Mouse (Mus musculus) midbrain, postnatal 0 days (tissue): ENCODE measurements around the gene Gapdhs. TPM values are rescaled to one million over a fixed set of nuclear protein-coding genes. Genes with fewer than 3 reads are reported as not detected.

Source experiments
- ATAC-seq: fragments of 200-750 bp; cut with Nextera tagmentation; 2 replicates; pipeline ENCODE4 v1.8.0; 2017; ENCODE audit warnings: moderate number of reproducible peaks, mild to moderate bottlenecking, moderate TSS enrichment, moderate library complexity; ENCODE audit not compliant: low FRiP score
- DNase-seq: peaks from one replicate; pipeline ENCODE4 v3.0.0-alpha.2; 2015; ENCODE audit warnings: low spot score
- H3K27ac ChIP-seq: fragments of 300-500 bp; sonication (generic); 2 replicates; pipeline ENCODE4 v1.5.1; 2014; ENCODE audit warnings: low read depth, mild to moderate bottlenecking, low read length, mixed read lengths
- H3K27me3 ChIP-seq: fragments of 300-500 bp; sonication (generic); 2 replicates; pipeline ENCODE4 v1.6.1; 2014; ENCODE audit warnings: low read length, control low read depth, mixed read lengths; ENCODE audit not compliant: insufficient read depth
- H3K36me3 ChIP-seq: fragments of 300-500 bp; sonication (generic); 2 replicates; pipeline ENCODE4 v1.6.1; 2014; ENCODE audit warnings: low read length, control low read depth, mixed read lengths; ENCODE audit not compliant: insufficient read depth
- H3K4me1 ChIP-seq: fragments of 300-500 bp; sonication (generic); 2 replicates; pipeline ENCODE4 v1.6.1; 2014; ENCODE audit warnings: mild to moderate bottlenecking, control low read depth, antibody characterized with exemption, low read length, mixed read lengths; ENCODE audit not compliant: insufficient read depth
- H3K4me2 ChIP-seq: fragments of 300-500 bp; sonication (generic); 2 replicates; pipeline ENCODE4 v1.6.1; 2014; ENCODE audit warnings: low read depth, mild to moderate bottlenecking, low read length, mixed read lengths; ENCODE audit not compliant: poor library complexity, severe bottlenecking
- H3K4me3 ChIP-seq: fragments of 300-500 bp; sonication (generic); 2 replicates; pipeline ENCODE4 v1.5.1; 2014; ENCODE audit warnings: low read depth, mild to moderate bottlenecking, low read length, moderate library complexity
- H3K9ac ChIP-seq: fragments of 300-500 bp; sonication (generic); replicated peaks from 2 replicates; pipeline ENCODE4 v1.6.1; 2014; ENCODE audit warnings: mild to moderate bottlenecking, low read length, moderate library complexity, mixed read lengths; ENCODE audit not compliant: poor library complexity, severe bottlenecking
- H3K9me3 ChIP-seq: fragments of 300-500 bp; sonication (generic); 2 replicates; pipeline ENCODE4 v1.6.1; 2016; ENCODE audit warnings: low read length, control low read depth
- CTCF ChIP-seq: IDR thresholded peaks from 2 replicates; pipeline ENCODE4 v1.5.1; 2016; ENCODE audit warnings: antibody characterized with exemption, mild to moderate bottlenecking
- WGBS: fragments of 180-500 bp; shearing (Covaris S2); extraction: QIAGEN DNeasy Blood & Tissue Kit; methylation state at CpG from one replicate; pipeline ENCODE4 v1.1.7; 2014; 5-methylcytosine and 5-hydroxymethylcytosine counted together
- polyA plus RNA-seq: library from polyadenylated mRNA; unstranded; fragments of >200 nt; fragmentation: Nextera tagmentation; extraction: Ambion mirVana; gene quantifications from 2 replicates; pipeline ENCODE4 v1.2.1, GENCODE M21; 2015
- total RNA-seq: library from RNA; depleted of rRNA; stranded (reverse); fragments of >200 nt; gene quantifications from 2 replicates; pipeline ENCODE4 v1.2.3, GENCODE M21; 2014

Gene Gapdhs
- total and polyA plus RNA-seq, 2 experiments from 2014 or later = 0.79 TPM; not detected in 1

DNA sequence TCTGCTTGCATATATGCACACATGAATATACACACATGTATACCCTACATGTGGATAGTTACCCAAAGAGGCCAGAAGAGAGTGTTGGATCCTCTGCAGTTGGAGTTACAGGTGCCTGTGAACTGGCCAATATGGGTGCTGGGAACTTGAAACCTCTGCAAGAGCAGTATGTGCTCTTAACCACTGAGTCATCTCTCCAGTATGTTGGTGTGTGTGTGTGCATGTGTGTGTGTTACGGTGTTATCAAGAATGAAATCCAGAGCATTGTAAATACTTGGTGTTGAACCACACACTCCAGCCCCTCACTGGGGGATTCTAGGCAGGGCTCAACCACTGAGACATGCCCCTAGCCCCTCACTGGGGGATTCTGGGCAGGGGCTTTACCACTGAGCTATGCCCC lies 36.0 kb downstream of the Gapdhs start:
- Histone ChIP-seq H3K4me1 (no peaks in the 10 kb centered on the region), H3K9me3 (no peaks in the 10 kb centered on the region), H3K9ac (no peak overlapping the region), H3K4me3 (no peak overlapping the region), H3K4me2 (no peak overlapping the region), H3K27me3 (no peaks in the 10 kb centered on the region), H3K27ac (no peak overlapping the region), H3K36me3 (no peaks in the 10 kb centered on the region)
- ATAC-seq (no peak), DNase-seq (no peak)
- 100% methylated on average over 1 of the region's 1 CpGs for WGBS
- TF ChIP-seq CTCF = no peak

DNA sequence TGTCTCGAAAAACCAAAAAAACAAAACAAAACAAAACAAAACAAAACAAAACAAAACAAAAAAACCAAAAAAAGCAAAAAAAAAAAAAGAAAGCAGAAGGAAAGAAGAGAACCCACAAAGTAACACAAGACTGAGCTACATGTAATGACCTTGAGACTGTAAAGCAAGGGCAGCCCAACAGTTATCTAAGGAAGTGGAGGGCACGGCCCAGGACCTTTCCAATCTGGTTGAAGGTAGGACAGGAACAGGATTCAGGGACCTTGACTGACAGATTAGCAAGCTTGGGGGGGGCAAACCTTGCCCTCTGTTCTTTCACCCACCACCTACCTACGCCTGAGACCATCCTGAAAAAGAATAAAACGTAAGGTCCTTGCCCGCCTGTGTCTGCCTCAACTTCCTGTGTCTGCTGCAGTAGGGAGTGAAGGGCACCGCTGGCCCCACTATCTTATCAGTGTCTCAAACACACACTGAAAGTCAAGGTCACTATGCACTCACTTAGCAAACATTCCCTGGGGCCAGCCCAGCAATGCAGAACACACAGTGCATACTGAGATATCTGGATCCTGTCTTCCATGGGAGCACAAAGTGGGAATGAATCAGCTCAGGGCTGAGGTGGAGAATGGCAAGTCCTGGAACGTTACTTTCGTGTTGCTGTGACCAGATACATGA lies 37.1 kb downstream of the Gapdhs start:
- H3K27ac ChIP-seq = no peak overlapping the region
- no peak overlapping the region for H3K4me3 ChIP-seq
- H3K9ac ChIP-seq = no peak overlapping the region
- DNase-seq (no peak), ATAC-seq (no peak)
- no peaks in the 10 kb centered on the region for H3K4me1 ChIP-seq
- H3K27me3 ChIP-seq = no peaks in the 10 kb centered on the region
- TF ChIP-seq CTCF = no peak
- no peaks in the 10 kb centered on the region for H3K36me3 ChIP-seq
- H3K4me2 ChIP-seq = no peak overlapping the region
- H3K9me3 ChIP-seq = no peaks in the 10 kb centered on the region
- 85% methylated on average over 8 of the region's 8 CpGs for WGBS

DNA sequence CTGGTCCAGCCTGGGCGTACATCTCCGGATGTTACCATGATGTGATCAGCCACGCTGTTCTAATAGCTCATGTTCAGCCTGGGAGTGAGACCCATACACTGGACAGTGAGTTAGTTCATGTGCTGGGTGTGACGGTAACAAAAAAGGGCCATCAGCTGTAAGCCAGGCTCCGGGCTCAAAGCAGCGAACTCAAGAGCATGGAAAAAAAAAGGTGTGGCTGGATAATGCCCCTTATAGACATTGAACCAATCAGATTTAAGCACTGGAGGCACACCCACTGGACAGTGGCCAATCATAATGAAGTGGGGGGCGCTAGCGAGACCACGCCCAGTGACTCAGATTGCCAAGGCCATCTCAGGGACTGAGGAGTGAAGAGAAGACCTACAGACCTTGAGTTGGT lies 44.9 kb downstream of the Gapdhs start, which contains the start of gene 2200002J24Rik:
Gene 2200002J24Rik, plus strand, starts transcription at position 338 of the 400 bp plus-strand sequence.
- Histone ChIP-seq H3K4me2 (no peak within 1 kb of the TSS), H3K9ac (no peak within 1 kb of the TSS), H3K27ac (no peak within 1 kb of the TSS), H3K27me3 (no peaks in the 10 kb centered on the region), H3K9me3 (no peaks in the 10 kb centered on the region), H3K4me1 (no peaks in the 10 kb centered on the region), H3K36me3 (no peaks in the 10 kb centered on the region), H3K4me3 (no peak within 1 kb of the TSS)
- TF ChIP-seq CTCF = no peak
- 40% methylated on average over 9 of the region's 9 CpGs for WGBS
- DNase-seq = no peak
- no peak for ATAC-seq

DNA sequence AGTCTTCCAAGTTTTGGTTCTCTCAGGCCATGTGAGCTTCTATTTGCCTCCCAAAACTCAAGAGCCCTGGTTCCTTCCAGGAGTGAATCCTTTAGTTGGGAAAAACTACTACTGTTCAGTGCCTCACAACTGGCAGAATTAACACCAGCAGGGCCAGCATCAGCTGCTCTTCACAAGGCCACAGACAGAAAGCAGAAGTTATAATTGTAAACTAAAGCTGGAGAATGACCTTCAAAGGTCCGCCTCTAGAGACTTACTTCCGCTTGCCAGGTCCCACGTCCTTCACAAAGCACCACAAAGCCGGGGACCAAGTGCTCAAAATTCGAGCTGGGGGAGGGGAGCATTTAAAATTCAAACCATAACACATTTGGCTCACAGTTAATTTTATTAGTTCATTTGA lies 45.4 kb downstream of the Gapdhs start:
- 69% methylated on average over 5 of the region's 5 CpGs for WGBS
- TF ChIP-seq CTCF = no peak

DNA sequence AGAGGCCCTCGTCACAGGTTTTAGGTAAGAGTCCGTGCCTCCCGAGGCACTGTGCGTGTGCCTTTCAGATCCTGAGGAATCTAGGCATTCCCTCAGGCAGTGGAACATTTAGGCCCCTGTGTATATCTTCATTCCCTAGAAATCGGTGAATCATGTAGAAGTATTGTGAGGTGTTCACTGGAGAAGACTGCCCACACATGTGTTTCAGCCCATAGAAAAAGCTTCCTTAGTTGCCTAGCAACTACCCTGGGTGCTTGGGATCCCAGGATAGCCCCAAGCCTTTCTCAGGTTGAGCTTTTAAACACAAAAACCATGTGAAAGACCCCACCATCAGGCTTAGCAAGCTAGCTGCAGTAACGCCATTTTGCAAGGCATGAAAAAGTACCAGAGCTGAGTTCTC lies 55.2 kb downstream of the Gapdhs start:
- Histone ChIP-seq H3K9me3 (no peaks in the 10 kb centered on the region), H3K27ac (no peak overlapping the region), H3K4me2 (no peak overlapping the region), H3K4me3 (no peak overlapping the region), H3K9ac (no peak overlapping the region), H3K4me1 (no peaks in the 10 kb centered on the region), H3K36me3 (no peaks in the 10 kb centered on the region), H3K27me3 (peaks cover 11% of the 10 kb centered on the region)
- DNase-seq (no peak), ATAC-seq (no peak)
- TF ChIP-seq CTCF = no peak
- WGBS = 69% methylated on average over 6 of the region's 6 CpGs

More for the DNA sequence above, 45.4 kb downstream of the Gapdhs start:
- no peak overlapping the region for H3K27ac ChIP-seq
- no peaks in the 10 kb centered on the region for H3K9me3 ChIP-seq
- H3K36me3 ChIP-seq = no peaks in the 10 kb centered on the region
- no peaks in the 10 kb centered on the region for H3K4me1 ChIP-seq
- no peak overlapping the region for H3K4me2 ChIP-seq
- no peak for ATAC-seq
- H3K27me3 ChIP-seq = no peaks in the 10 kb centered on the region
- H3K4me3 ChIP-seq = no peak overlapping the region
- DNase-seq = no peak
- no peak overlapping the region for H3K9ac ChIP-seq

DNA sequence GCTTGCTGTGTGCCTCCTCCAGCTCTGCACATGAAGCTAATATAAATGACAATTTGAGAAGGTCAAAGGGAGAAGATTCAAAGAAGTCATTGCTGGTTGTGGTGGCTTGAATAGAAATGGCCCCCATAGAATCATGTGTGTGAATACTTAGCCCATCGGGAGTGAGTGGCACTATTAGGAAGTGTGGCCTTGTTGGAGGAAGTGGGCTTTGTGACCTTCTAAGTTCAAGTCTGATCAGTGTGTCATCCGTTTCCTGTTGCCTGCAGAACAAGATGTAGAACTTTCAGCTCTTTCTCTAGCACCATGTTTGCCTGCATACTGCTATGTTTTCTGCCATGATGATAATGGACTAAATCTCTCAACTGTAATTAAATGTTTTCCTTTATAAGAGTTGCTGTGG lies 60.1 kb downstream of the Gapdhs start:
- Histone ChIP-seq H3K4me2 (no peak overlapping the region), H3K36me3 (no peaks in the 10 kb centered on the region), H3K4me3 (no peak overlapping the region), H3K4me1 (no peaks in the 10 kb centered on the region), H3K27ac (no peak overlapping the region), H3K9ac (no peak overlapping the region), H3K27me3 (peaks cover 14% of the 10 kb centered on the region), H3K9me3 (no peaks in the 10 kb centered on the region)
- no peak for TF ChIP-seq CTCF
- WGBS = 83% methylated on average over 2 of the region's 2 CpGs
- DNase-seq = no peak
- ATAC-seq = no peak
